Mouse (Mus musculus) spleen, adult 2 months (tissue): Measurements from ENCODE around the gene Zmynd12. TPM values are rescaled to one million over a fixed set of nuclear protein-coding genes. Genes with fewer than 3 reads are reported as not detected.

Experiments used
- DNase-seq, 2 experiments: peaks; one replicate each; pipeline versions ENCODE4 v3.0.0 to v3.0.0-alpha.2; 2012 to 2021; ENCODE audit warnings: low spot score in 2 of 2, low read depth in 1 of 2
- H3K27ac ChIP-seq: fragments of 200-500 bp; 2 replicates; pipeline ENCODE4 v1.5.1; 2012; ENCODE audit warnings: low read length, inconsistent platforms; ENCODE audit not compliant: insufficient read depth
- H3K27me3 ChIP-seq: fragments of 200-500 bp; 2 replicates; pipeline ENCODE4 v1.6.1; 2012; ENCODE audit warnings: mild to moderate bottlenecking, moderate library complexity, low read length, inconsistent platforms; ENCODE audit not compliant: control insufficient read depth, insufficient read depth
- H3K36me3 ChIP-seq: fragments of 200-500 bp; 2 replicates; pipeline ENCODE4 v1.6.1; 2012; ENCODE audit warnings: mild to moderate bottlenecking, low read length, inconsistent platforms; ENCODE audit not compliant: control insufficient read depth, insufficient read depth
- H3K4me1 ChIP-seq: fragments of 200-500 bp; 2 replicates; pipeline ENCODE4 v1.6.1; 2011; ENCODE audit warnings: inconsistent platforms; ENCODE audit not compliant: control insufficient read depth, insufficient read depth, insufficient read length
- H3K4me3 ChIP-seq: fragments of 200-500 bp; 2 replicates; pipeline ENCODE4 v1.5.1; 2011; ENCODE audit warnings: mild to moderate bottlenecking, inconsistent platforms; ENCODE audit not compliant: insufficient read depth, insufficient read length; ENCODE audit errors: extremely low read depth
- CTCF ChIP-seq: fragments of 200-500 bp; IDR thresholded peaks from 2 replicates; pipeline ENCODE4 v1.5.1; 2011; ENCODE audit warnings: mild to moderate bottlenecking, inconsistent platforms; ENCODE audit not compliant: insufficient read depth, insufficient read length, insufficient replicate concordance; ENCODE audit errors: extremely low read depth
- POLR2A ChIP-seq: fragments of 200-500 bp; IDR thresholded peaks from 2 replicates; pipeline ENCODE4 v1.6.1; 2011; ENCODE audit warnings: low read depth, low read length, inconsistent platforms
- WGBS: fragments of 180-500 bp; shearing (Covaris S2); methylation state at CpG from one replicate; pipeline ENCODE4 v1.1.7; 2018; 5-methylcytosine and 5-hydroxymethylcytosine counted together
- polyA plus RNA-seq: library from polyadenylated mRNA; depleted of rRNA; stranded (reverse); fragments of >200 nt; gene quantifications from 2 replicates; pipeline ENCODE4 v1.2.3, GENCODE M21; 2012

Zmynd12 gene
- polyA plus RNA-seq, 1 experiment: 0.21 TPM

DNA sequence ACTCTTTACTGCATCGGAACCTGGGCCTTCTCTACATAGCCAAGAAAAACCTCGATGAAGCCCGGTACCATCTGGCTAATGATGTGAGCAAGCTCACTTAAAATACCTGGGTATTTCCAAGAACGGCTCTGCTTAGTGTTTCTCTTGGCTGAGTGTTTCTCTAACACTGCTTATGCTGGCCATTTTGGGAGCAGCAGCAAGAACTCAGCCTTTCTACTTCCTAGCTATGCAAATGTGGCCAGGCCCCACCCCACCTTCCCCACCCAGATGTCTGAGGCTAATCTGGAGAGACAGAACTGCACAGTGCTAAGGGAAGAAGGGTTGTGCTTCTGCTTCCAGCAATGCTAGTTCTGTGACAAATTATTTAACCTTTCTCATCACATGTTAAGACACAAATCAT, 19.2 kb downstream of the Zmynd12 start:
- no peak for TF ChIP-seq CTCF
- no peak for TF ChIP-seq POLR2A
- Histone ChIP-seq H3K4me3 (no peak overlapping the region), H3K27ac (no peak overlapping the region), H3K27me3 (no peaks in the 10 kb centered on the region), H3K4me1 (no peaks in the 10 kb centered on the region), H3K36me3 (no peaks in the 10 kb centered on the region)
- no peak for DNase-seq
- 90% methylated on average over 4 of the region's 4 CpGs for WGBS

DNA sequence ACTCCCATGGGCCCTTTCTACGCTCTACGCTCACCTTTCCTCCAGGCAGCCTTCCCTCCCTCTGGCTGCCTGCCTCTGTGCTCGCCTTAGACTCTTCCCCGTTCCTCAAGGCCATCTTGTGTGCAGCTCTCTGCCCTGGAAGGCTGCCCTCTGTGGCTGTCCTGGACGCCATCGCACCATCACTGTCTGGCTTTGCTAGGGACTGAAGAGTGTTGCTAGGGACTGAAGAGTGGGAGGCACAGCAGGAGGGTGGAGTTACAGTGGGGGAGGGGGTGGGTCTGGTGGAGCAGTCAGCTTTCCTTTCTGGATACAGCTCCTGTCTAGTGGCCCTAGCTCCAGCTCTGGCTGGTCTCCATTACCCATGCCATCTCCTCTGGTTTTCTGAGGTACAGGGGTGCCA, 19.9 kb downstream of the Zmynd12 start:
- no peak overlapping the region for H3K27ac ChIP-seq
- H3K4me1 ChIP-seq: no peaks in the 10 kb centered on the region
- H3K27me3 ChIP-seq: no peaks in the 10 kb centered on the region
- DNase-seq: no peak
- no peaks in the 10 kb centered on the region for H3K36me3 ChIP-seq
- WGBS: 89% methylated on average over 6 of the region's 6 CpGs
- TF ChIP-seq CTCF (no peak), POLR2A (no peak)
- no peak overlapping the region for H3K4me3 ChIP-seq

DNA sequence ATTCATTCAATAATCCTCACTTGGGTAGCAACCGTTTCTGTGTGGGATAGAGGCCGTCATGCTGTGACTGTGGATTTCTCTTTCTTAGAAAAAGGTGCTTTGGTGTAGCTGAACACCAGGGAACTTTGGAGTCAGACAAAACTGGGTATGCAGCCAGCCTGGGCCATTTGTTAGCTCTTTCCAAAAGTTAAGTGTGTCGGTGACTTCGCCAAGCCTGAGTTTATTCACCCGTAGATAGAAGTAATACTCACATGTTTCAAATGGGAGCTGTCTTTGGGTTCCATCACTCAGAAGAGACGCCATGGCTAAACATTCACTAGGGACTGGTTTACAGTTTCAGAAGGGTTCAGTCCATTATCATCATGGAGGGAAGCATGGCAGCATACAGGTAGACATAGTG, 24.6 kb downstream of the Zmynd12 start:
- Histone ChIP-seq H3K27ac (no peak overlapping the region), H3K36me3 (no peaks in the 10 kb centered on the region), H3K27me3 (no peaks in the 10 kb centered on the region), H3K4me3 (no peak overlapping the region), H3K4me1 (no peaks in the 10 kb centered on the region)
- no peak for DNase-seq
- WGBS: 95% methylated on average over 6 of the region's 6 CpGs
- TF ChIP-seq CTCF: no peak
- TF ChIP-seq POLR2A: no peak

DNA sequence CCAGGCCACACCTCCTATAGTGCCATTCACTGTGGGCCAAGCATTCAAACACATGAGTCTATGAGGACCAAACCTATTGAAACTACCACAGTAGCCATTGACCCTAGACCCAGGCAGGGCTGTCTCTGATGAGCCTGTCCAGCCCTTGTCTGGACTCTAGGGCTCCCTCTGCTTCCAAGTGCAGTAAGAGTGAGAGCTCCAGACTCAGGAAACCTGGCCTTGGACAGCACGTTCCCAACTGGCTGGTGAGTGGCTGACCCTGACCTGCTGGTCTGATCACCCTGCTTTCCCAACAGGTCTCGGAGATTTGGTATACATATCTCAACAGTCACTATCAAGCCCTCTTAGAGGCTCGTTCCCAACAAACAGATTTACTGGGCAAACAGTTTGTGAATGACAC, 25.2 kb downstream of the Zmynd12 start:
- H3K27me3 ChIP-seq: no peaks in the 10 kb centered on the region
- 77% methylated on average over 3 of the region's 3 CpGs for WGBS
- TF ChIP-seq POLR2A (no peak), CTCF (no peak)
- H3K27ac ChIP-seq: no peak overlapping the region
- H3K4me1 ChIP-seq: no peaks in the 10 kb centered on the region
- H3K36me3 ChIP-seq: no peaks in the 10 kb centered on the region
- no peak overlapping the region for H3K4me3 ChIP-seq
- no peak for DNase-seq

DNA sequence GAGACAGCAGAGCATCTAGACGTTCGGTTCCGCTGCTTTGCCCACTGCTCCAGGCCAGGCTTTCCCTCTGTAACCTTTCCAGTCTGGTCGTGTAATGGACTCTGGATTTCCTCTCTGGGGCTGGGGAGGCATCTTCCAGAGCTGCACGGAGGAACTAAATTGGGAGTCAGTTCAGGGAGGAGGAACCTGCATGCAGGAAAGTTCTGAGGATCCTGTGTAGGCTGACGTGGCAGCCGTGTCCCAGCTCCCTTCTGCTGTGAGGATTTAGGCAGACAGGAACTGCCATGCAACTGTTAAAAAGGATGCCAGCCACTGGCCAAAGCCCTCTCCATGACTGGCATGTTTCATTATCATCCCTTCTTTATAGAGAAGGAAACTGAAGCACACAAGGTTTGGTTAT, 27.8 kb downstream of the Zmynd12 start:
- H3K36me3 ChIP-seq: no peaks in the 10 kb centered on the region
- no peak overlapping the region for H3K27ac ChIP-seq
- no peak for DNase-seq
- H3K4me1 ChIP-seq: no peaks in the 10 kb centered on the region
- TF ChIP-seq CTCF: no peak
- 67% methylated on average over 7 of the region's 7 CpGs for WGBS
- H3K27me3 ChIP-seq: no peaks in the 10 kb centered on the region
- H3K4me3 ChIP-seq: no peak overlapping the region

- 72% methylated on average over 5 of the region's 5 CpGs for WGBS
- H3K4me1 ChIP-seq: no peaks in the 10 kb centered on the region
- no peak overlapping the region for H3K27ac ChIP-seq
- no peaks in the 10 kb centered on the region for H3K36me3 ChIP-seq
- no peak overlapping the region for H3K4me3 ChIP-seq
- TF ChIP-seq POLR2A (no peak), CTCF (no peak)
- DNase-seq: no peak
- H3K27me3 ChIP-seq: no peaks in the 10 kb centered on the region
These were observed 30.5 kb downstream of the Zmynd12 start for GRCm38 (mm10) chr4:119453128-119453527.

DNA sequence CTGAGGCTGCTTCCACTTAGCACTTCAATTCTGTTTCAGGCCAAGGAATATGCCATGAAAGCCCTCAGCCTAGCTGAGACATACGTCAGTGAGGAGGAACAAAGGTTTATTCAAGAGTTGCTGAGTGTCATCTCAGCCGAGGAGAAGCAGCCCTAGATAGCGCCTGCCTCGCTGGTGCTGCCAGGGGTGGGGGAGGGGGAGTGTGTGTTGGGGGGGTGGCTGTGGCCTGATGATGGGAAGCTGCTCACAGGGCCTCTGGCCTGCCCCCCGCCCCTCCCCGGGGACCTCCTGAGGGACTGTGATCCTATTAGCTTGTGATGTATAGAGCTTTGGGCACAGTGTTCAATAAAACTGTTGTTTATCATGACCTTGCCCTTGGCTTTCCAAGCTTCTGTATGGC, 30.9 kb downstream of the Zmynd12 start:
- H3K27ac ChIP-seq: no peak overlapping the region
- DNase-seq: no peak
- WGBS: 45% methylated on average over 6 of the region's 6 CpGs
- no peaks in the 10 kb centered on the region for H3K4me1 ChIP-seq
- no peaks in the 10 kb centered on the region for H3K27me3 ChIP-seq
- H3K4me3 ChIP-seq: no peak overlapping the region
- H3K36me3 ChIP-seq: no peaks in the 10 kb centered on the region
- TF ChIP-seq POLR2A (no peak), CTCF (no peak)
